Mouse (Mus musculus) embryo, embryonic 9.5 days (tissue): ENCODE measurements around the gene Nrsn2.

ENCODE experiments used
- DNase-seq: peaks from one replicate; pipeline ENCODE4 v3.0.0-alpha.2; 2017; ENCODE audit errors: extremely low spot score

Gene Nrsn2

DNA sequence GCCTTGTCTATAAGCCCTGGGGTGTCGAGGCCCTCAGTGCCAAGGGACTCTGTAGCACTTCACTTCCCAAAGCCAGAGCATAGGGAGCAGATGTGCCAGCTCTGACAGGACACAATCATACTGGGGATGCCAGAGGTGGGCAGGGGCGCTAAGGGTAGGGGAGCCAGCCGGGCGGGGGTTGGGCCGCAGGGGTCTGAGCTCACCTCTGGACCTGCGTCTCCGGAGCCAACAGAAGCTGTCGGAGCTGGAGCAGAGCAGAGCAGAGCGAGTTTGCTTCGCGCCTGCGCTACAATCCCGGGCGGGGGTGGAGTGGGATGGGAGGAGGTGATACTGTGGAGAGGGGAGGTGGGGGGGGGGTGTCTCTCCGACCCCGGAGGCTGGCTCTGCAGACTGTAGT lies at the start of gene Nrsn2:
Nrsn2 (minus strand) TSS at position 294 of the 397 bp plus-strand sequence.
- DNase-seq = no peak

GRCm38 (mm10) chr2:152415786-152416185 lies 39.3 kb upstream of the Nrsn2 start:
- DNase-seq = no peak

- no peak for DNase-seq
Measured at GRCm38 (mm10) chr2:152415287-152415686, 38.8 kb upstream of the Nrsn2 start, which contains the start of gene 6820408C15Rik. Gene 6820408C15Rik, plus strand, starts transcription at chr2:152415587.

DNA sequence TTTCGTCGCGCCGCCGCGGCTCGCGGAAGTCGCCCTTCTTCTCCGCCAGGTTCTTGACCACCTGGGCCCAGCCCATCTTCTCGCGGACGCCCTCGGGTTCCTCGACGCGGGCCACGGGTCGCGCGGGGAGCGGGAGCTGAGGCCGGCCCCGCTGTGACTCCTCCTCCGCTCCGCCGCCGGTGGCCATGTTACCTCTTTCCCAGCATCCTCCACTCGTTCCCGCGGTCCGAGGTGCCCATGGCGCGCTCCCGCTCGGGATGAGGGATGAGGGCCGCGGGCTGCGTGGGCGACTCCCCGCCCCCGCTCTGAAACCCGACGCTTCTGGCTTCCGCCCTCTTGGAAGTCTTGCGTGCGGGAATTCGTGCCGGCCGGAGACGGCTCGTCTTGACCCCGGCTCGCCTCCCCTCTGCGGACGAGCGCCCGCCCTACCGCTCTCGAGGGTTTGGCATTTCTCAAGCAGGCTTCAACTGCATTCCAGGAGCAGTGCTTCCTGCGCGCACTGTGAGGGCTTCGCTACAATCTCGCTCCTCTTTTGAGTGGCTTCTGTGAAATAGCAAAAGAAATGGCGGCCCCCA lies 38.2 kb upstream of the Nrsn2 start, which contains the start of gene Zcchc3:
Zcchc3 (minus strand) TSS at position 437 of the 575 bp plus-strand sequence.
- DNase-seq = peak; percentile 93

DNA sequence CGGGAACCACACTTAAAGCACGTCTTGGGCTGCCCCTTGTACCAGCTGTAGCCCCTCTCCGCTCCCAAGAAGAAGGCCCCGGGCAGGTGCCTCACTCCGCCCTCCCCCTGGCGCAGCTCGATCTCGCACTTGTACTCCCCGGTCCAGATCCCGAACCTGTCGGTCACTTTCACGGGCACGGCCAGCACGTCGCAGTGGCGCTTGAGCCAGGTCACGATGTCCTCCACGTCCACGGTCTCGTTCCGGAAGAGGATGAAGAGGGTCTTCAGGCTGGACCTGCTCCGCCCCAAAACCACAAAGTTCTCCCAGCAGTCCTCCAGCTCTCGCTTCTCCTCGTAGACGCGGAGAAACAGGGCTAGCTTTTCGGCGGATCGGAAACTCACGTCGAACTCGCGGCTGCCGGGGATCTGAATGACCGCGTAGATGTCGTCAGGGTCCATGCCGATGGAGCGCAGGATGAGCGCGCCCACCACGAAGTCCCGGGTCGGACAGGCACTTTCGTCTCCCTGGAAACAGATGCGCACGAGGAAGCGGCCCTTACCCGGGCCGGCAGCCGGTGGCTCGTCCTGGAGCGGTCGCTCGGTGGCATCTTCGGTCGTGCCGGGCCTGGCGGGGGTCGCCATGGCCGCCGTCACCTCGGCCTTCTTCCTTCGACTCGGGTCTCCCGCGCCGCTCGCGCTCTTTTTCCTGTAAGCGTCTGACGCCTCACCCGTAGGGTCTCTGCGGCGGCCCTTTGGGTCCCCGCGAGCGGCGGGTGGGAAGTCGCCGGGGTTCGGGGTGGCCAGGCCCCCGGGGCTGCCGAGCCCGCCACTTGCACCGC lies 37.5 kb upstream of the Nrsn2 start:
- no peak for DNase-seq

GRCm38 (mm10) chr2:152413158-152413764 lies 36.8 kb upstream of the Nrsn2 start:
- no peak for DNase-seq

GRCm38 (mm10) chr2:152412526-152413157 lies 36.2 kb upstream of the Nrsn2 start:
- DNase-seq = peak; percentile 39

- DNase-seq = no peak
Measured at GRCm38 (mm10) chr2:152411471-152411870, 35.0 kb upstream of the Nrsn2 start.

- DNase-seq = peak; percentile 96
Measured at GRCm38 (mm10) chr2:152410971-152411371, 34.5 kb upstream of the Nrsn2 start.

- DNase-seq = no peak
Measured at GRCm38 (mm10) chr2:152409781-152410180, 33.3 kb upstream of the Nrsn2 start.

- DNase-seq = peak; percentile 94
Measured at GRCm38 (mm10) chr2:152406126-152406525, 29.7 kb upstream of the Nrsn2 start.

DNA sequence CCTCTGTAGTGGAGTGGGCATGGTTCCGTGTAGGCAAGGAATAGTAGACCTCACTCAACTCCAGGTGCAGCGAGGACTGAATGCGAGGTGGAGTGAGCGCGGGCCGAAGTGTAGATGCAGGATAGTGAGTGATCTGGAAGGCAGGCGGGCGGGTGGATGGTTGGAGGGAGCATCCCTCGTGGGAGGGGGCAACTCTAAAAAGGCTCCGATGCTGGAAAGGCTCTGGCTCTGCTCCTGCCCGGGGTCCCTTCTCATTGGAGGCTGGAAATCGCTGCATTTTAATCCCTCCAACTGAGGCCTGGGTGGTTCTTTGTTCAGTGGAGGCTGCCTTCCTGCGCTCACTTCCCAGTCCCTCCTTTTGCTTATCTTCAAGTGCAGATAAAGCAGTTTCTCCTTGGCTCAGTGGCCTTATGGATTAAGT lies 22.7 kb upstream of the Nrsn2 start:
- no peak for DNase-seq

- peak; percentile 94 for DNase-seq
Measured at GRCm38 (mm10) chr2:152398691-152399090, 22.3 kb upstream of the Nrsn2 start.

DNA sequence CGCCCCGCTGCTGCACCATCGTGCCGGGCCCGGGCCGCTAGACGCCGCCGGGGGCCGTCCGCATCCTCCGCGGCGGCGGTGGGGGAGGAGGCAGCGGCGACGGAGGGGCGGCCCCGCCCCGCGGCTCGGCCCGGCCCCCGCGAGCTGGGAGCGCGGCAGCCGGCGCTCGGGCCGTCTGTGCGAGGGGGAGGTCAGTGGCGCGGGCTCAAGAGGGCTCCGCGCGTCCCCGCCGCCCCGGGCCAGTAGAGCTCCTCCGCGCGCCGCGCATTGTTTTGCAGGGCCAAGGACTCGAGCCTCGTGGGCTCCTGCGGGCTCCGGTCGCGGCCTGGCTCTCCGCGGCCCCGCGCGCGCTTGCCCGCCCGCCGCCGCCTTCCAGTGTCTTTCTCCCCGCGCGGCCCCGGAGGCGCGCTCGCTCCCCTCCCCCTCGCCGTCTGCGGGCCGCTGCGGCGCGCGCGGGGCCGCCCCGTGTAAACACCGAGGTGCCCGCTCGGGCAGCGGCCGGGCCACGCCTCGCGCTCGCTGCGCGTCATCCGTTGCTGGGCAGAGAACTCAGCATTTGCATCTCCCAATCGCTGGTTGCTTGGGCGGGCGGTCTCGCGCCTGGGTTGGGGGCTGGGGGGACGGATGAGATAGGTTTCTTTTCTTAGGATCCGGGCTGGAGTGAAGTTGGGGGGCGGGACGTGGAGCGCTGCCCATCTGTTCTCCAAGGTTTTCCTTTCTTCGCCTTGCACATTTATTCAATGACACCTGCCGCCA lies 21.4 kb upstream of the Nrsn2 start, which contains the start of gene Sox12:
Sox12 (minus strand) TSS at position 384 of the 756 bp plus-strand sequence.
- peak; percentile 97 for DNase-seq

- peak; percentile 81 for DNase-seq
Measured at GRCm38 (mm10) chr2:152397004-152397589, 20.7 kb upstream of the Nrsn2 start.

DNA sequence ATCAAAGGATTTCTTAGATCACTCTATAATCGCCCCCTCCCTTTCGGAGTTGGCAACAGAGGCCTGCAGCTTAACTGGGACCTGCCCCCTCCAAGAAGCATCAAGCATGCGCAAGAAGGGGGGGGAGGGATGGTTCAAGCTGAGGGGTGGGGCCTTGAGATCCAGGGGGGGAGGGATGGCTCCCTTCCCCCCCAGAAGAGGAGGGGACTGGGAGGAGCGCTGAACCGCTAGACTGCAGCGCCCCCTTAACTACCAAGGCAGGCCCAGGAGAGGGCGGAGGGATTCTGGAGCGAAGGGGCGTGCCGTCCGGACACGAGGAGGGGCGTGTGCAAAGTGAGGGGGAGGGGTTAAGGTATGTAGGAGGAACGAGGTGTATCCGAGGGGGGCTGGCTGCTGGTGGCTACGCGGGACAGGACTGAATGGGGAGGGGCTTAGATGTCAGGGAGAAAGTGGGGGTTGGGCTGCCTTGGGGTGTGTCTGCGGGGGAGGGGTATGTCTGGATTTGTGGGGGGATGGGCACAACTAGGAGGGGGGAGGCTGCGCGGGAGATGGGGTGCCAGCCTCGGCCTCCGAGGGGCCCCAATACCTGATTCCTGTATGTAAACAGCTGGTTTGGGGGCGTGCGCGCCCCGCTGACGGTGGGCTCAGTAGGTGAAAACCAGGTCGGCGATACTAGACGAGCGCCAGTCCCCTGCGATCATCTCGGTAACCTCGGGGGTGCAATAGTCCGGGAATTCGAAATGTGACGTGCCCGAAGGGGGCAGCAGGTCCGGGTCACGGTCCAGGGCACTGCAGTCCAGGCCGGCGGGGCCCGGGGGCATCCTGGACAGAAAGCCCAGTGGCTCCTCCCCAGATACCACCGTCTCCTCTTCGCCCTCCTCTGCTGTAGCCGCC lies 19.9 kb upstream of the Nrsn2 start:
- peak; percentile 98 for DNase-seq

DNA sequence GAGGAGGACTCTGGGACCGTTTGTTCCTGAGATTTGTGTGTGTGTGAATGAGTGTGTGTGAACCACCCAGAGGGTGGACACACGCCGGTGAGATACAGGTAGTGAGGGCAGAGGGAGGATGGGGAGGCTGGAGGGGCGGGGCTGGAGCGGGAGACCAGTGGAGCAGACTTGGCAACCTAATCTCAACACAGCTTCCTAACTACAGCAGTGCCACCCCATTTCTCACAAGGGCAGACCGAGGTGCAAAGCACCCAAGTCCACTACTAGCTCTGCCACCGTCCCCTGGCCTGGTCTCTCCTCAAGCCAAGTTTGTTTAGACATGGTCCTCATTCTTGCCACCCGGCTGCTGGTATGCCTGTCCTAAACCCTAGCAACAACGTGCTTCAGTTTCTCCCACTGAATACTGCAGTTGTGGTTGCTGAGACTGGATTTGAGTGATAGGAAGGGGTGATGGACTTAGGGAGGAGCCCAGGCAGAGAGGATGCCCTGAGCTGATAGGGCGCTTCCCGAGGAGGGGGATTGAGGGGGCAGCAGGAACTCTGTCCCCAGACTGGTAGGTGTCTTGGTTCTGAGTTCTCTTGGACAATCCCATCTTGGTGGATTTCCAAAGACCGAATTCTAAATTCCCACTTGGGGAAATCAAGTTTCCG lies 19.0 kb upstream of the Nrsn2 start:
- DNase-seq = no peak

- no peak for DNase-seq
Measured at GRCm38 (mm10) chr2:152393225-152394017, 17.0 kb upstream of the Nrsn2 start.

GRCm38 (mm10) chr2:152392786-152393185 lies 16.3 kb upstream of the Nrsn2 start:
- DNase-seq = peak; percentile 59
